Mouse (Mus musculus): ENCODE measurements around the gene Adamts12. TPM values are rescaled to one million over a fixed set of nuclear protein-coding genes. Genes with fewer than 3 reads are reported as not detected.

The Adamts12 gene
- 1 to 10 TPM; 2.3 to 3.4 TPM for total RNA-seq (2021)
- long read RNA-seq, experiment 1, result 0 reads
- long read RNA-seq, experiment 2, partial matches to known transcripts, result 1 of 1 reads
- long read RNA-seq, experiment 2, other reads (novel, unspliced or antisense), result 0 of 1 reads

DNA sequence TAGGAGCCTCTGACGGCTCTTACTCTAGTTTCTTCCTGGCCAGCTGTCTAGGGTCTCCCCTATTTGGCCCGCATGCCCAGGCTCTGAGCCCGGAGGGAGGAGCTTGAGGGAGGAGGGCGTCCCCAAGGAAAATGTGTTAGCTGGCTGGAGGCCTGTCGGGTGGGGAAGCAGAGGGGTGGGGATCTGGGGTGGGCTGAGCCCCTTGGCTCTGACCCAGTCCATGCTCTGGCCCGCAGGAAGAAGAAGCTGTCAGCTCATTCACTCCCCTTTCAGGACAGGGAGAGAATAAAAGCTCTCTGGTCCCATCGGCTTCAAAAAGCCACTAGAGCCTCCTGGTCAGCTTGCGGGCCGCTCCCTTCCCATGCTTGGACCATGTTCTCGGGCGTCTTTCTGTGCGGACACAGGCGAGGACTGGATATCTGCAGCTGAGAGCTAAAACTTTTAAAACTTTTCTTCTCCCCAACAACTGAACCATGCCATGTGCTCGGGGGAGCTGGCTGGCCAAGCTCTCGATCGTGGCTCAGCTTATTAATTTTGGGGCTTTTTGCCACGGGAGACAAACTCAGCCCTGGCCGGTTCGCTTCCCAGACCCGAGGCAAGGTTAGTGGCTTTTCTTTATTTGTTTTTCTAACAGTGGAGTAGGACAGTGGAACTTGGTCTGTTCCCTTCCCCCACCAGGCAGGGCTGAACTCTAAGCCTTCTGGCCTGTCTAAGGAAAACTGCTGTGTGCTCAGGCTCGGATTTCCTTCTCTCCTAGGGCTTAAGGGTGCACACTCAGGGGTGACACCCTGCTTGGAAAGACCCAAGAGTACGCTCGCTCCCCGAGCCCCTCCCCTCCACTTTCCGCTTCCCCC, at the start of gene Adamts12:
Gene Adamts12, plus strand, starts transcription at position 233 of the 854 bp plus-strand sequence.
- DNase-seq (ENCODE audit: low spot score in 2 of 2), result peak; percentile 9 to 49

DNA sequence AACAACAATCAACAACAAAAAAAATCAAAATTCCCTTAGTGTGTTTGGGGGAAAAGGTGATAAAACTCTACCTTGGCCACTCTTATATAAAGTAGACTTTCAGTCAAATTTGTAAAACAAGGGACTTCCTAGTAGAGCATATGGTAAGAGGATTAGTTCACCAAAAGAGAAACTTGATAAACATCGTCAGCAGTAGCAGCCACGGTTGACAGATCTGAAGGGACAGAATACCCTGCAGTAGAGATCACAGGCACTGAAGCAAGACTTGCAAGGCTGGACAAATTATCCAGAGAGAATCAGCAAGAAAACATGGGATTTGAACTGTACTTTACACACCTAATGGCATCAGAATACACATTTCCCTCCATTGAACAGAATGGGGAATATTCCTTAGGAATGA, 49.7 kb upstream of the Adamts12 start:
- no peak for DNase-seq (ENCODE audit: low spot score in 2 of 2)

DNA sequence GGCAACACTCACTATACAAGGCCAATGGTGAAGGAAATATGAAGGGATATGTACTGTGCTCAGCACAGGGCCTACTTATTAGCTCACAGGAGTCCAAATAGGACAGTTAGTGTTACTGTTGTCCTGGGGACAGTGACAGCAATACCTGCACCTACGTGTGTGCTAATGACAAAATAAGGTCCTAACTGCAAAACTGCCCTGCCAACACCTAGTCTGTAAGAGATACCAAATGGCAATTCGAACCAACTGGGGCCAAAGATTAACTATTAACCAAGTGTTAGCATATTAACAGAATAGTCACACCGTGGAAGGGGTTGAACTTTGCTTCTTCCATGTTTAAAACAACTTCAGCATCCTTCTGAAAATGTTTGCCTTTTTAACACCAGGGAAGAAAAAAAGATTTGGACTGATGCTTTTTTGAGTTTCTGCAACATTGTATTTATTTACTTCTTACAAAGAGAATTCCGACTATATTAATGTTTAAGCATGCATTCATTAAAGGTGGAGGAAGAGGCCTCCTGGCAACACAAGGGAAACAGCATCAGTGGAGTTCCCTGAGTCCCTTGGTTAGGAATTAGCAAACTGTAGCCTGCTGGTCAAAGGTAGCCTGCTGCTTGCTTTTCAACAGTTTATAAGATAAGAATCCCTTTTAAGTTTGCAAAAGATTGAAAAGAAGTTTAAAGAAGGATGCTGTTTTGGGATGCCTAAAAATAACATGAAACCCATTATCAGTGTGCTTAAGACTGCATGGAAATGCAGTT, 37.6 kb upstream of the Adamts12 start:
- no peak for DNase-seq (ENCODE audit: low spot score in 2 of 2)

DNA sequence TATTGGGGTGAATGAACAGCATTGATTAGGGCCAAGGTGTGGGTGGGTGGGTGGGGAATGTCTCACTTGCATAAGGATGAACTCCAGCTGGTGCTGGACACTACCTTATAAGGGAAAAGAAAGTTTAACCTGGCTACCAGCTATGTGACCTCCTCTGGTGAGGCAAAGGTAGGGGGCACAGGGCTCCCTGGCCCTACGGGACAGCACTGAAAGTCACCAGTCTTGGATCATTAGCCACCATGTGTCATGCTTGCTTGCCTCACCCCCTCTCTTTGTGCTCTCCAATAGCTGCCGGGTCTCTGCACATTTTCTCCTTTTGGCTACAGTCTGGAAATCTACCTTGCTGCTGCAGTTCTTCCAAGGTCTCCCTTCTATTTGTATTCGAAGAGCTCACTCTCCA, 34.4 kb upstream of the Adamts12 start:
- DNase-seq (ENCODE audit: low spot score in 2 of 2), result no peak

DNA sequence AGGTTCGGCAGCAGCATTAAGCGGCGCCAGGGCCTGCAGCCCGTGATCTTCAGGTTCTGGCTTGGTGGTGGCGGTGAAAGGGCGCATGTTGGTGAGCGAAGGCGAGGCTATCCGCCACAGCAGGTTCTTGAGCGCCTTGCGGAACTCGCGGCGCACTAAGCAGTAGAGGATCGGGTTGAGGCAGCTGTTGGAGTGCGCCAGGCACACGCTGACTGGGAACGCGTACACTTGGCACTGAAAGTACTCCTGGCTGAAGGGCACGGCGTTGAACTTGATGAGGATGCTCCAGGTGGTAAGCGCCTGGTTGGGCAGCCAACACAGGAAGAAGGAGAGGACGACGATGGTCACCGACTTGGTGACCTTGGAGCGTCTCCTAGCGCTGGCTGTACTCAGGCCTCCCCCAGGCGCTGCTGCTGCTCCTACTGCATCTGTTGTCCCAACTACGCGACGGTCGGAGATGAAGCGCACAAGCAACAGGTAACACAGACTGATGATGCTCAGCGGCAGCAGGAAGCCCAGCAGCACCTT, 28.6 kb upstream of the Adamts12 start:
- no peak for DNase-seq (ENCODE audit: low spot score in 2 of 2)

DNA sequence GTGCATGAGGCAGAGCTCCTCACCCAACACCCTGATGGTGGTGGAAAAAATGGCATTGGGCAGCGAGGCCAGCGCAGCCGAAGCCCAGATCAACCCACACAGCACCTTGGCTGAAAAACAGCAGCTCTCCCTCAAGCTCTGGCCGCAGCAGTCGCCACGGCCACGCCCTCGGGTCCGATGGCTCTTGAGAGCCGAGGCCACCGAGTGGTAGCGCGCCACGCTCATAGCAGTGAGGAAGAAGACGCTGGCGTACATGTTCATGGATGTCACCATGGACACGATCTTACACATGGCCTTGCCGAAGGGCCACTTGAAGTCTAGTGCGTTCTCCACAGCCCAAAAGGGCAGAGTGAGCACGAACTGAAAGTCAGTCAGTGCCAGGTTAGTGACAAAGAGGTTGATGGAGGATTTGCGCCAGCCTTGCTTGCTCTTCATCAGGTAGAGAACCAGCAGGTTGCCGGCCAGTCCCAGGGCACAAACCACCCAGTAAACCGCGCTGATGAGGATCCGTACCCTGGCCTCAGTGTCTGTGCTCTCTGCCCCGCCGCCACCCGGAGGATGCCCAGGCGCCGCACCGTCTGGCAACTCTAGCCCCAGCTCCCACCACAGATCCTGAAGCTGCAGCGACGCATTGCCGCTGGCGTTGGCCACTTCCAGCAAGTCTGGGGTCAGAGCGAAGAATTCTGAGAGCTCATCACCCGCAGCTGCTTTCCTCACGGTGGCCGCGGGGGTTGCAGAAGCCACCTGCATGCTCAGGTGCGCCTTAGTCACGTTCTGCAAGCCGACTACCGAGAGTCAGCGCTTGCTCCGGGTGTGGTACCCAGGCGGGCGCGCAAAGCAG, 27.8 kb upstream of the Adamts12 start:
- DNase-seq (ENCODE audit: low spot score in 2 of 2), result peak in 1 of 2 experiments; percentile 3

DNA sequence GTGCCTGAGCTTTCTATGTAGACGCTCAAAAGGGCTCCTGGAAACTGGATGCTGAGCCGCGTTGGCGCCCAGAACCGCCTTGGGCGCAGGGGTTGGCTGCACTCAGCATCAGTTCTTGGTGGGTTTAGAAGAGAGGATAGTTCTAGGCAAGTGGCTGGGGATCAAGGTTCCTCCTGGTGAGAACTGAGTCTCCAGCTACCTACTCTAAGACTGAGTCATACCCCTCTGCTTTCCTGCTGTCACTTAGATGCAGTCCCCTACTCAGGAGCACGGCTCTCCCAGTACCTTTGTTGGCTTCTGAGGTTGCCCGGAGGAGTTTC, 27.3 kb upstream of the Adamts12 start:
- no peak for DNase-seq (ENCODE audit: low spot score in 2 of 2)

DNA sequence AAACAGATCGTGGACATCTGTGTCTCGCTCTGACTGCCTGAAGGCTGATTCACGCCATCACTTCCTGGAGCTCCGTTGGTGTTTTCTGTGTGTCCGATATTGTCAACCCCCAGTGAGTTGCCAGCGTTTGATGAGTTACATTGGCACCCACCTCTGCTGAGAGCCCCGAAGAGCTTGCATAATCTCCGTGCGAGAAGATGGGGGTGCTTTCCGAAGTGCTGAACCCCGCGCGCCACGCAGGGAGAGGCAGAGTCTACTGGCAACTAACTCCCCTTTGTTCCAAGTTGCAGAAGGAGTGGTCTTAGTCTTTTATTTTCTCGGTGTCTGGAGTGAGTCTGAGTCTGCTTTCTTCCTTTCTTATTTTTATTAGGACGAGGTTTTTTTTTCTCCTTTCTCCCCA, 26.9 kb upstream of the Adamts12 start, which contains the start of gene Rxfp3:
Gene Rxfp3, minus strand, starts transcription at position 281 of the 400 bp plus-strand sequence.
- DNase-seq (ENCODE audit: low spot score in 2 of 2), result no peak

DNA sequence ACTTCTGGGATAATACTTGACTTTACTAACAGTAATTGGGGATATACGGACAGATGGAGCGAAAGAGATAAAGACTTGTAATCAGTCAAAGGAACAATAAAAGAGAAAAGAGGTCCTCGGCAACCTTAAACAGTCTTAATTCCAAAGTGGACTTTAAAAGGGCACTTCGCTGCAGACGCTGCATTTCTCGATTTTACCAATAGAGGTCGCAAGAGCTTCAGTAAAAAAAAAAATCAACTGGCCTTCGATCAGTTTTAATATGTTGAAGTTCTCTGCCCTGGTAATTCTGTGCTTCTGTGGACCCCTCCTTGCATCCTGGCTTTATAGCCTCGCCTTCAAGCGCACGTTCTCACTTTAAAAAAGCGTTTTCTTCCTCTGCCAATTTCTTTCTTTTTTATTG, 26.1 kb upstream of the Adamts12 start:
- DNase-seq (ENCODE audit: low spot score in 2 of 2), result peak; percentile 22 to 36

DNA sequence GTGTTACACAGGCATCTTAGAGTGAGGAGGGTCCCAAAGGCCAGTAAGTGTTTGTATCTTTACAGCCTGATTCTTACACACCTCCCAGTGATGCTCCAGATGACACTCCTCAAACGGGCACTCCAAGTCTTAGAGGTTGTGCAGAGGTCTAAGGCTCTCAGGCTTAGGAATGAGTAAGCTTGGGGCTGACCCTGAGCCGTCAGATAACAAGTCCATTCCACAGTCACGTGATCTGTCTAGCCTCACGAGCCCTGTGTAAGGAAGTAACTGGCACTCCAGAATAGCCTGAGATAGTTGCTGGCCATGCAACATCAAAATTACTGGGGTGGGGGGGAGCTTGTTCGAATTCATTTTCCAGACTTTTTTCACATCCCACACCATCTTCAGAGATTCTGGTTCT, 24.5 kb upstream of the Adamts12 start:
- no peak for DNase-seq (ENCODE audit: low spot score in 2 of 2)

DNA sequence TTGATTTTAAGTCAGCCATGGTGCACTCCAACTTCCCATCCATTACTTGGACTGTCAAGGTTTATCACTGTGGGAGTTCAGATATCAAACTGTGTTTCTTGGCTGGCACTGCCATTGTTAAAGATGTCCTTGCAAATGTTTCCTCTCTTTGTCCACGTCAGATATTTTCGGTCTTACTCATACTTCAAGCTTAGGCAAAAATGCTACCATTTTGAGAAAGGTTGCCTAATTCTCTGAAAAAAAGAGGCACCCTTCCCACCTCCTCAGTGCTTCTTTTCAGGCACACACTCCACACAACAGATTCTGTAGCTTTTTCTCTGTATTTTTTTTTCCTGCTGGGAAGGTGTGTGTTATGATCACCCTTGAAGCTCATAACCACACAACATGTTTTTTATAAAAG, 23.4 kb upstream of the Adamts12 start:
- DNase-seq (ENCODE audit: low spot score in 2 of 2), result no peak

DNA sequence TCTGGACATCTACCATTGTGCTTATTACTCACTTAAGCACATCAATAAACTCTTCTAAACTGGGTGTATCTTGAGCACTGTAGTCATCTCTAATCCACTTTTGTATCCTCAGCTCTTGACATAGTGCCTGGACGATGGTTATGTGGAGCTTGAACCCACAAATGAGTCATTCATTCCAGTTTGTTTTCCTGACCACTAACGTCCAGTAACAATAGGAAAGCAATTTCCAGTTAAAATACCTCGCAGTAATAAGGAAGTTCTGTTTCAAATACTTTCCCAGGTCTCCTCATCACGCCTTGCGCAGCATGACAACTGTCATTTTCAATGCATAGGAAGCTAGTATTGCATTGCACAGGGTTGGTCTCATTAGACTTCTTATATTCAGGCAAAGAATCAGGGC, 21.8 kb upstream of the Adamts12 start:
- DNase-seq (ENCODE audit: low spot score in 2 of 2), result no peak

DNA sequence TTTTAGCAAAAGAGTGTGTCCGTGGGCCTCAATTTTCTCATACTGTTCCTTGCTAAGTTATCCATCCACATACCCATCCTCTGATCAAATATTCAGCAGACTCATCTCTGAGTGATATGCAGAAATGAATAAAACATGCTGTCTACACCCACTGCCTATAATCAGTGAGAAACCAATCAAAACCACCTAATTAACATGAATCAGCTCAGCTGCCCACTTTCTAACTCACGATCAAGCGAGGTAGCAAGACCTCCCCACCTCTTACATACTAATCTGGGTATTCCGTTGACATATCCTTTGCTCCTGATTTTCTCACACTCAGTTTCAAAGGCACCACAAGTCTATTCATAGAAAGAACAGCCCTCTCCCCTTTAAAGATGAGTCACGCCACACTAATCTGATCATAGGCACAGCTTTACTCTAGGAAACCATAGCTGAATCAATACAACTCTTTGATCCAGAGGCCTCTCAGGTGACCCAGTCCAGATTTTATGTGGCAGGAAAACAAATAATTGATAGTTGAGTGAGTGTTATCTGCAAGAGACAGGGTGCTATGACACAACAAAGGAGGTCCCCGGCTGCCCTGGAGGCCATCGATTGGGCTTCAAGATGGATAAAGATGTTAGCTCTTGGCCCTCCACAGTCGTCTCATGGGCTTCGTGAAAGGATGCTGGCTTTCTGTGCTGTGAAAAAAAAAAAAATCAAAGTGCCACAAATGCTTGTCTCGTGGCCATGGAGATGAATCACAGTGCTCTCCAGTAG, 10.7 kb upstream of the Adamts12 start:
- DNase-seq (ENCODE audit: low spot score in 2 of 2), result no peak

DNA sequence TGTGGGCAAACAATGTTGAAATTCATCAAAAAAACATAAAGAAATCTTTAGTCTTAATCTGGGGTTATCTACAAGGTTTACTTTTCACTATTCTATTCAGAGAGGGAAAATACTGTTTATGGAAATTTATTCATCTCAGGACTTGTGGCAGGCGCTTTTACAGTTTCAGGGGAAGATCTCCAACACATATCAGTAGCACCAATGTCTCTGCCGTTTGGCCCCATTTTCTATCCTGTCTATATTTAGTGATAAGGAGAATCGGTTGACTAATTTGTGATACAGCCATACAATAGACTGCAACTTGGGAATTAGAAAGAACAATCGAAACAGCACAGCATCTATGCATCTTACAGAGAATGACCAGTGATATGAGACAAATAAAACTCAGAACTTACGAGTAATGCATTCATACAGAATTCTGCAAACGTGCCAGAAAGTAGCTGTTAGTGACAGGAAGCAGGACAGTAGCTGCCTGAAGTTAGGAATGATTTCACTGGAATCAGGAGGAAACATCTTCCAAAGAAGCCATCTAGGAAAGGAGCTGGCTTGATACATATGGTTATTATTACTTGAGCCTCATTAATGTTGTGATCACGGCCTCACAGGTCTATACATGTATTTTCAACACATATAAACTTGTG, 10.0 kb upstream of the Adamts12 start:
- DNase-seq (ENCODE audit: low spot score in 2 of 2), result no peak

DNA sequence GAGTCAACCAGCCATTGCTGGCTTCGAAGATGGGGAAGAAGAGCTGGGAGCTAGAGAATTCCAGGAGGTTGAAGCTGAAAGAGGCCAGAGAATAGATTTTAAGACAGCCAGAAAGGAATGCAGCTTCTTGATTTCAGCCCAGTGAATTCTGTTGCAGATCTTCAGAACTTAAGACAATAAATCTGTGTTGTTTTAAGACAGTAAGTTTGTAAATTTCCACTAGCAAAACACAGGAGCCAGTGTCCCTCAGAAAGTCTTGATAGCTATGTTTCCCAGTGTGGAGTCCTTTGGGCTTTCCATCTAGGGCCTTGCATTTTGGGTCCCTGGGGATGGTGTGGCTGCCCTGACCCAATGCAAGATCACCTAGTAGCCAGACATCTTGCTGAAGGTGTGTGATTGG, 1.7 kb upstream of the Adamts12 start:
- DNase-seq (ENCODE audit: low spot score in 2 of 2), result no peak

DNA sequence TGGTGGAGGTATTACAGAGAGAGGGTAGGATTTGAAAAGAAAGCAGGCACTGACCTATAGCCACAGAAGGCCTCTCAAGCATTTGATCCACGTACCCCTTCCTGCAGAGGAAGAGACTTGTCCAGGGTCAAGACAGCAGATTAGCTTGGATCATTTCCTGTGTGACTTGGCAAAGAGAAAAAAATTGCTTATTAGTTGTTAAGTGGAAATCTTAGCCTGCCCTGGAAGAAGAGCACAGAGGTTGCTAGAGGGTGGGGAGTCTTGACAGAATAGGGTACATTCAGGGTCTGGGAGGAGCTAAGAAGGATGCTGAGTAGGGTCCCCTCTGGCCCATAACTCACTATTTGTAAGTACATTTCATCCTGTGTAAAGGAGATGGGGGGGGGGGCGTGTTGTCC, 431 bp upstream of the Adamts12 start:
- no peak for DNase-seq (ENCODE audit: low spot score in 2 of 2)

DNA sequence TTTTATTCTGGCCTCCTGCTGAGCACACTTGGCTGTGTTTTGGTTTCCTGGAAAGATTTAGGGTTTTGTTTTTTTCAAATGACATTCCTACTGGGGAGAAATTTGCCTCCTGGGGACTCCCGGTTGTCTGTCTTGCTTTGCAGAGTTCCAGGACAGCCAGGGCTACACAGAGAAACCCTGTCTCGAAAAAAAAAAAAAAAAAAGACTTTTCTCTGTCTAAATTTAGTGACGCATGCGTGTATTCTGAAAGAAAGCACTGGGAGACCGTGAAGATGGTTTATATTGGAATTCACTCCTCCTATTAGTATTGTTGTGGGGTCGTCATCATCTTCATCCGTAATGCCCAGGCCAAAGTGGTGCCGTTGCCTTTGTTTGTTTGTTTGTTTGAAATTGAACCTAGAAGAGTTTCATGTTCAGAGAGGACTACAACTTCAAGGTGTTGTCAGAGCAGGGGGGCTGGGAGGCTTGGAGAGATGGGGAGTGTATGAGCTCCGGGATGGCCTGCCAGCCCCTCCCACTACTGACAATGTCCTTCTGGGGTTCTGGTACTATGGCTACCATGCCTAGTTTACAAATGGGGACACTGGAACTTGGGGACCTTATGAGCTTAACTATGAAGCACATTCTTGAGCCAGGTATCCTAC, 1.1 kb downstream of the Adamts12 start:
- no peak for DNase-seq (ENCODE audit: low spot score in 2 of 2)

DNA sequence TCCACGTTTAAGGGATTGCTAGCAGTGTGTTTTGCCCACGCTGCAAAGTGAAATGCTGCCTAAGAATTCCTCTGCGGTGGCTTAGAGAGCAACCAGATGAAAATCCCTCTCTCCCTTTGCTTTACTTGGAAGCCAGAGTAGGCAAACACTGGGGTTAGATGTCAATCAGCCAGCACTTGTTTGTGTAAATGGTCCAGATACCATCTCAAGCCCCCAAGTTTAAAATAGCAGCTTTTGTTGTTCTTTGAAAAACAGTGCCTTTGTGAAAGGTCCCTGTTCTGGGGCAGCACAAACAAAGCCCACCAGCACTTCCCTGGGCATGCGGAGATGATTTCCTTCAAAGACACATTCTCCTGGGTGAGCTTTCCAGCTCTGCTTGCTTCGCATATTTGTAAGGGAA, 1.7 kb downstream of the Adamts12 start:
- no peak for DNase-seq (ENCODE audit: low spot score in 2 of 2)

DNA sequence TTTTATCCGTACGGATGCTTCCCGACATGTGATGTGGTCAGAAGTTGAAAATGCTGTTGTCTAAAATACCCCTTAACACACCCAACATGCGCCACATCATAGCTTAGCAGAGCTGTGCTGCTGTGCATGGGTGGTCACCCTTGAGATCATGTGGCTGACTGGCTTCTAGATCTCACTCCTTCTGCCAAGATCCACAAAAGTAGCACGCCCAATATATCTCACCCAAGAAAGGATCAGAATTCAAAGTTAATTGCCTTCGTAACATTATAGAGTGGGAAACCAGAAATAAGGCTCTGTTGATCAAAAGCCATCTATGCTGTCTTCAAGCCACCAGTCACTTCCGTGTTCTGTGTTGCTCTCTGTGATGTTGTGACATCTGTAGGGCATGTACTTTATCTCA, 3.3 kb downstream of the Adamts12 start:
- DNase-seq (ENCODE audit: low spot score in 2 of 2), result no peak
